Mouse (Mus musculus) G1E-ER4 (cell line): ENCODE results near the gene 0610037L13Rik. TPM values are rescaled to one million over a fixed set of nuclear protein-coding genes. Genes with fewer than 3 reads are reported as not detected.

Experiments used
- GATA1 ChIP-seq: IDR thresholded peaks from one replicate; pipeline ENCODE4 v1.8.0; 2012; ENCODE audit warnings: low read length, inconsistent platforms
- polyA plus RNA-seq: library from polyadenylated mRNA; stranded (reverse); fragments of >175 nt; gene quantifications from 2 replicates; pipeline ENCODE4 v1.2.3, GENCODE M21; 2012

Gene 0610037L13Rik
- 2.5 and 3.3 TPM in 2 replicates for polyA plus RNA-seq

GRCm38 (mm10) chr4:107889731-107890432 lies at the start of gene 0610037L13Rik:
0610037L13Rik (plus strand) TSS chr4:107889813.
- no peak for TF ChIP-seq GATA1

GRCm38 (mm10) chr4:107843687-107844086 lies 45.9 kb upstream of the 0610037L13Rik start:
- TF ChIP-seq GATA1, result no peak

GRCm38 (mm10) chr4:107844971-107845370 lies 44.6 kb upstream of the 0610037L13Rik start:
- no peak for TF ChIP-seq GATA1

GRCm38 (mm10) chr4:107846795-107847194 lies 42.8 kb upstream of the 0610037L13Rik start:
- no peak for TF ChIP-seq GATA1

DNA sequence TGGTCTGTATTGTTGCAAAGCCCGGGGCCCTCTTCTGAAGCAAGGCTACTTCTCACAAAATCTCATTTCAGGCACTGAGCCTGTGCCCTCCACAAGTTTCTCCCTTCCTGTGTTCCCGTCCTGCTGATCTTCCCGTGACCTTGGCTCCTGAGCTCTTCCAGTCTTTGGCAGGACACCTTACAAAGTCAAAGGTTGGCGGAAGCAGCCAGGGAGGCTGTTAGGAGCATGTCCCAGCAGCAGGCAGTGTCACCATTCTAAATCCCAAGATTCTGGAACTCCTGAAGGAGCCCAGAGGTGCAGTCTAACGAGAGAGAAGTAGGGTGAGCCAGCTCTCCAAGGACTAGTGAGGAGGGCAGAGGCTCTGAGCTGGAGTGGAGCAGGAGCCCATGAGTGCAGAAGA lies 41.1 kb upstream of the 0610037L13Rik start:
- no peak for TF ChIP-seq GATA1

- no peak for TF ChIP-seq GATA1
These were observed 40.0 kb upstream of the 0610037L13Rik start for GRCm38 (mm10) chr4:107849621-107850020.

DNA sequence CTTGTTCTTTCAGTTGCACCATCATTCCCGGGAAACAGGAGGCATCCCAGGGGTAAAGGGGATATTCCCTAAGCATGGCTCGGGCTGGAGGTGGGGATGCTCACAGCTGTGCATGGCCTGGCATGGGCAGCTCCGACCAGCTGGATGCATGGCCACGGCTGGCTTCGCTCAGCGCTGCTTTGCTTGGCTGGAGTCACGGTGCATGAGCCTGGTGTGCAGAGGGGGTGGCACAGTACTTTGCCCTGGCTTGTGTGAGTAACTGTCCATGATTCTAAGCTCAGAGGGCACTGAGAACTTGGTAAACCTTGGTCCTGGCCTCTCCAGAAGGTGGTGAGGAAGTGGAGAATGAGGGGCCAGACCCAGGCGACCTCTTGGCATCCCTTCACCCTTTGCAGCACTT lies 39.5 kb upstream of the 0610037L13Rik start:
- no peak for TF ChIP-seq GATA1

DNA sequence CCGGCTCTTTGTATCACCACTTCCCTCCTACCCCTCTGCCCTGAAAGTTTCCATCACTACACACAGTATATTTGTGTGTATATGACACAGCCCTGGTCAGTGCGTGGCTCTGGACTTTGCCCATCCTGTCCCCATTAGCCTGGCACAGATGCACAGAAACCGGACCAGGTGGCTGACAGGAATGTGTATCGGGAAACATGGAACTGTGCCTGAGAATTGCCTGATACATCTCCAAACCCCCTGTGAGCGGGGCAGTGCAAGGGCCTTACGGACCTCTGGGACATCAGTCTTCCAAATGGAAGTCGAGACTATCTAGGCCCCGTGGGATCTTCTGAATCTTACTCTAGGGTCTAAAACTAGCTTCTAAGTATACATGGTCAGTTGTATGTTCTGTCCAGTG lies 36.3 kb upstream of the 0610037L13Rik start:
- TF ChIP-seq GATA1, result no peak

GRCm38 (mm10) chr4:107853836-107854235 lies 35.8 kb upstream of the 0610037L13Rik start:
- TF ChIP-seq GATA1, result no peak

GRCm38 (mm10) chr4:107856958-107857686 lies 32.5 kb upstream of the 0610037L13Rik start:
- no peak for TF ChIP-seq GATA1

- no peak for TF ChIP-seq GATA1
These were observed 30.6 kb upstream of the 0610037L13Rik start for GRCm38 (mm10) chr4:107858995-107859394.

- TF ChIP-seq GATA1, result no peak
These were observed 24.7 kb upstream of the 0610037L13Rik start for GRCm38 (mm10) chr4:107864866-107865265.

- TF ChIP-seq GATA1, result no peak
These were observed 10.2 kb upstream of the 0610037L13Rik start, which contains the start of gene Magoh for GRCm38 (mm10) chr4:107879254-107880050. Magoh (plus strand) TSS chr4:107879755.

GRCm38 (mm10) chr4:107881631-107882030 lies 8.0 kb upstream of the 0610037L13Rik start:
- TF ChIP-seq GATA1, result no peak

GRCm38 (mm10) chr4:107886371-107886770 lies 3.2 kb upstream of the 0610037L13Rik start:
- no peak for TF ChIP-seq GATA1

DNA sequence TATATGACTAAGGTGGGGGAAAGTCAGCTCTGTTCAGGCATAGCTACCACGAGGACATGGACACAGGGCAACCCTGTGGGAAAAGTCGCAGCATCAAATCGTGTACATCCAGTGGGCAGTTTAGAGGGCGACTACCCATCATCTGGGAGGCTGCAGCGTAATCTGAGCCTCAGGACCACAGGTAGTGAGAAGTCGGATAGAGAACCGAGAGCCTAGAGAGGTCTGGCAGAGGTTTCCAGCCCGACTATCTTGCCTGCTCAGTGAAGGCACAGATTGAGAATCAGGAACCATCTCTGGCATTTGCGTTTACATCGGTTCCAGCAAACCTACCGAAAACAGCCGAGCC lies 255 bp upstream of the 0610037L13Rik start:
- no peak for TF ChIP-seq GATA1
